Mouse (Mus musculus) E14TG2a.4 (cell line): ENCODE measurements around the gene Aldh4a1.
A peak's percentile ranks its signal among the peaks of the same experiment; 100 is the strongest.

Experiments used
- CTCF ChIP-seq: conservative IDR thresholded peaks from 2 replicates; pipeline ENCODE4 v1.5.1; 2014; ENCODE audit warnings: low read length
- POU5F1 ChIP-seq: IDR thresholded peaks from 2 replicates; pipeline ENCODE4 v1.6.1; 2014; ENCODE audit warnings: low read length, borderline replicate concordance

- TF ChIP-seq POU5F1 (no peak), CTCF (0 out of 2 replicates have a peak, but pooled peaks have one; percentile 10)
Measured at GRCm38 (mm10) chr4:139683728-139684638, 61.3 kb downstream of the Aldh4a1 start.
